Mouse (Mus musculus) heart, adult 2 months (tissue): Measurements from ENCODE around the gene Xrra1. TPM values are rescaled to one million over a fixed set of nuclear protein-coding genes. Genes with fewer than 3 reads are reported as not detected.

Source experiments
- DNase-seq, 2 experiments: peaks; one replicate each; pipeline ENCODE4 v3.0.0; 2021
- H3K27ac ChIP-seq: fragments of 200-600 bp; 2 replicates; pipeline ENCODE4 v1.8.1; 2022
- H3K27me3 ChIP-seq: fragments of 200-500 bp; 2 replicates; pipeline ENCODE4 v1.6.1; 2012; ENCODE audit warnings: mild to moderate bottlenecking, low read length, inconsistent platforms, mixed read lengths; ENCODE audit not compliant: control insufficient read depth, insufficient read depth
- H3K36me3 ChIP-seq: fragments of 200-500 bp; 2 replicates; pipeline ENCODE4 v1.6.1; 2012; ENCODE audit warnings: low read length, inconsistent platforms; ENCODE audit not compliant: control insufficient read depth, insufficient read depth
- H3K4me1 ChIP-seq: fragments of 200-500 bp; 2 replicates; pipeline ENCODE4 v1.6.1; 2011; ENCODE audit warnings: low read length; ENCODE audit not compliant: control insufficient read depth, insufficient read depth
- H3K4me3 ChIP-seq: fragments of 200-600 bp; 2 replicates; pipeline ENCODE4 v1.8.1; 2022
- H3K79me2 ChIP-seq: fragments of 200-500 bp; replicated peaks from 2 replicates; pipeline ENCODE4 v1.6.1; 2012; ENCODE audit warnings: mild to moderate bottlenecking, inconsistent platforms, low read length, moderate library complexity, mixed read lengths; ENCODE audit not compliant: control insufficient read depth, insufficient read depth
- H3K9ac ChIP-seq: fragments of 200-500 bp; 2 replicates; pipeline ENCODE4 v1.6.1; 2012; ENCODE audit warnings: low read depth, mild to moderate bottlenecking, control low read depth, inconsistent platforms, low read length, mixed read lengths
- CTCF ChIP-seq: fragments of 200-600 bp; IDR thresholded peaks from 2 replicates; pipeline ENCODE4 v1.8.1; 2022; ENCODE audit warnings: antibody characterized with exemption, mild to moderate bottlenecking, moderate library complexity
- EP300 ChIP-seq: fragments of 200-500 bp; IDR thresholded peaks from 2 replicates; pipeline ENCODE4 v1.6.1; 2011; ENCODE audit warnings: low read depth, low read length, control low read depth; ENCODE audit not compliant: insufficient read depth
- POLR2A ChIP-seq: fragments of 200-500 bp; IDR thresholded peaks from 2 replicates; pipeline ENCODE4 v1.6.1; 2011; ENCODE audit warnings: mild to moderate bottlenecking, low read depth, low read length, control low read depth; ENCODE audit not compliant: insufficient read depth
- WGBS: fragments of 180-500 bp; shearing (Covaris S2); methylation state at CpG from one replicate; pipeline ENCODE4 v1.1.7; 2018; 5-methylcytosine and 5-hydroxymethylcytosine counted together
- intact Hi-C: fragments of 180-260 bp; cut with DNase I; formaldehyde crosslinking; loops from one replicate; pipeline ENCODE4 v1.15.1; 2025
- polyA plus RNA-seq: library from polyadenylated mRNA; depleted of rRNA; stranded (reverse); fragments of >200 nt; gene quantifications from 2 replicates; pipeline ENCODE4 v1.2.3, GENCODE M21; 2012
- total RNA-seq, 2 experiments: library from RNA; stranded (reverse); gene quantifications; 2 replicates each; pipeline ENCODE4 v1.2.3; 2021

Xrra1 gene
- total and polyA plus RNA-seq, 3 experiments, result 0.10 to 0.14 TPM; not detected in 1

DNA sequence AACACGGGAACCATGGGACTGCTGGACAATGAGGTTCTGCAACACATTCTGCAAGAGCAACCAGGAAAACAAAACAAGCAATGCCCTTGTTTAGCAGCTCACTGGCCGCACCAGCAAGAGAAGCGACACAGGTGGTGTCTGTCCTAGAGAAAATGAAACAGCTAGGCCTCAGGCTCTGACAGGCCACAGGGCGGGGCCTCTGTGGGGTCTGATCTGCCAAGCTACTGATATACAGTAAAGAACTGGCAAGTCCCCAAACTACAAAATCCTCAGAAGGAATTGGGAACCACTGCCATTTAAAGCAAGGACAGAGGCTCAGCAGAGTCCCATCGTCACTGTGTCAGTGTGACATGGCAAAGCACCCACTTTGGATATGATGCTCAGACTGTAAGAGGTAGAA lies 36.5 kb upstream of the Xrra1 start:
- TF ChIP-seq CTCF, result no peak
- TF ChIP-seq POLR2A, result no peak
- TF ChIP-seq EP300, result no peak
- intact Hi-C loops, result no loop called here
- no peak overlapping the region for H3K27ac ChIP-seq

DNA sequence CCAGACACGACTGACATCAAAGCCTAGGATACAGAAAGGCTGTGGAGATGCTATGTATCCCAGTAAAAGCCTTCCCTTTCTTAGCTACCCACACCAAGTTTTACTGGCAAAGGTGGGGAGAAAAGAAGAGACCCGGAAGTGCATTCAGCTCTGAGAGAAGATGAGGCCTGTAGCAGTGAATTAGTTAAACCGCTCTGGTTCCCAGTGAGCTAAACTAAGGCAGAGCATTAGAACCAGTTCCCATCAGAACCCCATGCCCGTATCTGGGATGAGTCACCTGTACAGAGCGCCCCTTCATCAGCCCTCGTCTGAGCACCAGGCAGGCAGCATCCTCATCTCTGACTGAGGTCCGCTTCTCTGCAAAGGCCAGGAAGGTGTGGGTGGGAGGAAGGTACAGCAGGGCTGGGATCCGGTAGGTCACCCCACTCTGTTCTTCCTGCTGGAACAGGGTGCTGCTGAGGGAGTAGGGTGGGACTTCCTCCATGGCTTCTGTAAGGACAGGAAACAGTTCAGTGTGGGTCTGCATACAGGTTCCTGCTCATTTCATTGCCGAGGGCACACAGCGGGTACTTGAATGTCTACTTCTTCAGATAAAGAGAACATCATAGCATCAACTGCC lies 35.8 kb upstream of the Xrra1 start:
- Histone ChIP-seq H3K27me3 (no peaks in the 10 kb centered on the region), H3K4me3 (no peak overlapping the region), H3K36me3 (no peaks in the 10 kb centered on the region), H3K79me2 (no peaks in the 10 kb centered on the region), H3K27ac (no peak overlapping the region), H3K9ac (no peak overlapping the region), H3K4me1 (peaks cover 2% of the 10 kb centered on the region)
- WGBS, result 64% methylated on average over 10 of the region's 10 CpGs
- no peak for DNase-seq
- no peak for TF ChIP-seq EP300
- no peak for TF ChIP-seq POLR2A
- no peak for TF ChIP-seq CTCF
- intact Hi-C loops, result no loop called here

More for the DNA sequence above, 36.5 kb upstream of the Xrra1 start:
- Histone ChIP-seq H3K27me3 (no peaks in the 10 kb centered on the region), H3K9ac (no peak overlapping the region), H3K4me3 (no peak overlapping the region), H3K36me3 (no peaks in the 10 kb centered on the region), H3K79me2 (no peaks in the 10 kb centered on the region), H3K4me1 (peaks cover 2% of the 10 kb centered on the region)
- DNase-seq, result no peak
- WGBS, result 85% methylated on average over 5 of the region's 5 CpGs

DNA sequence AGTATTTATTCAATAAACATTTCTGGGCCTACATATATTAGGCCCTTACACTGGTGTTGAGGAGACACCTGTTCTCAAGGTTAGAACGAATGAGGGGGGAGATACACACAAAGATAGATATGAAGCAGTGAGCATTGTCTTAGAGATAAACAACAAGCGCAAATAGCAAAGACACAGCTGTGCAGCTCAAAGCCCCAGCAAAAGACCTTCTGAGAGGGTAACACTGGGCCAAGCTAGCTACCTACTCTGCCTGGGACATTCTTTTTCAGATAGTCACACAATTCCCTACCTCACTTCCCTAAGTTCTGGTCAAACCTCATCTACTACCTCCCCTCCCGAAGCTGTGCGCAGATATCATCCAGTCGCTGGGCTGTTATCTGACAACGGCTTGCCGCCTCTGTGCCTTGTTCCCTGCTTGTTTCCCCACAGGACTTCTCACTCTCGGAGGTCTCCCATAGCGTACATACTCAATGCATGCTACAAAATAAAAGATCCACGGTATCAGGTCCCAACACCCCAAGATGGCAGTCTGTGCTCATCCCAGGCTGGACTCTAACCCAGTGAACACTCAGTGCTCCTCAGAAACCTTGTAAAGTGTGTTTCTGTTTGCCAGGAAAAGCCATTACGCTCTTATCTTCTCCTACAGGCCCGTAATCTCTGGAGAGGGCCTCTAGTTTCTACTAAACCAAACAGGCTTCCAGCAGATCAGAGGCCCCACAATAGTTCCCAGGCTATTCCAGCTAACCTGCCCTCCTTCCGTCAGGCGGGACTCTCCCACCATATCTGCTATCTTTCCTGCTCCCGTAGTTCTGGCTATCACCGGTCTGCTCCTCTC lies 34.0 kb upstream of the Xrra1 start:
- Histone ChIP-seq H3K9ac (no peak overlapping the region), H3K4me1 (peaks cover 2% of the 10 kb centered on the region), H3K4me3 (no peak overlapping the region)

DNA sequence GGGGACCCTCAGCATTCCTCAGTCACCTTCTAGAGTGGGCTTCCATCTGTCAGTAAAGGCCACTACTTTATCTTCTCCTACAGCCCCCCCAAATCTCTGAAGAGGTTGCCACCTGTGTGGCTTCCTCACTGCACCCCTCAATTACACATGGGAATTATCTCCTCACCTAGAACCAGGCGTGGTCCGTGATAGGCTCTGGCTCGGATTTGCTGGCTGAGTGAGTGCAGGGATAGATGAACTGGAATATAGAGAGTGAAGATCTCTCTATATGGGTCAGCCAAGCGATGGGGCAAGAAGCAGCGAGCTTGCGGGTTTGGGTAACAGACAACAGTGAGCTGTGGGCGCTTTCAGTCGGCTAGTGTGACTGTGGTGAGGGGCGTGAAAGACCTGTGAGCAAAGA lies 33.4 kb upstream of the Xrra1 start:
- no peaks in the 10 kb centered on the region for H3K36me3 ChIP-seq
- no peak for DNase-seq
- no peak overlapping the region for H3K9ac ChIP-seq
- H3K4me3 ChIP-seq, result no peak overlapping the region
- intact Hi-C loops, result no loop called here
- 84% methylated on average over 9 of the region's 9 CpGs for WGBS
- H3K4me1 ChIP-seq, result peaks cover 2% of the 10 kb centered on the region
- TF ChIP-seq POLR2A (no peak), CTCF (no peak), EP300 (no peak)
- no peaks in the 10 kb centered on the region for H3K79me2 ChIP-seq
- no peaks in the 10 kb centered on the region for H3K27me3 ChIP-seq
- H3K27ac ChIP-seq, result no peak overlapping the region

More for the DNA sequence above, 34.0 kb upstream of the Xrra1 start:
- no peaks in the 10 kb centered on the region for H3K27me3 ChIP-seq
- 64% methylated on average over 16 of the region's 16 CpGs for WGBS
- no peak overlapping the region for H3K27ac ChIP-seq
- intact Hi-C loops, result no loop called here
- no peak for DNase-seq
- no peak for TF ChIP-seq CTCF
- TF ChIP-seq EP300, result no peak
- TF ChIP-seq POLR2A, result no peak
- no peaks in the 10 kb centered on the region for H3K79me2 ChIP-seq
- H3K36me3 ChIP-seq, result no peaks in the 10 kb centered on the region

DNA sequence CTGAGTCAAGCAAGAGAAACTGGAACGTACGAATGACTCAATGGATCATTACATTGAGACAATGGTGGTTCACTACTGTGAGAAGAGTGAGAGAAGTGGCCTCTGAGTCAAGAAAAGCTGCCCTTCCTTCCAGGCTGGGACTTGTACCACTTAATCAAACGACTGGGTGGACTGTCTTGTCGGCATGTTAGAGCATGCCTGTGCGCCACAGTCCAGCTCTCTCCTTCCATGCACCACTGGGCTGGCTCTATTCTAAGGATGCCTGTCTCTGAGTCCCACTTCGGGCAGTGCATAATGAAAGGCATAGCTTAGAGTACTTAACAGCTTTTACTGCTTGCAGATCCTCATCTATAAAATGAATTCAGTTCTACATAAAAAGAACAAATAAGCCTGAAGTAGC lies 32.8 kb upstream of the Xrra1 start:
- peaks cover 2% of the 10 kb centered on the region for H3K4me1 ChIP-seq
- no peak for TF ChIP-seq CTCF
- TF ChIP-seq EP300, result no peak
- no peak for TF ChIP-seq POLR2A
- no peak overlapping the region for H3K4me3 ChIP-seq
- no peak for DNase-seq
- no peak overlapping the region for H3K9ac ChIP-seq
- intact Hi-C loops, result no loop called here
- no peaks in the 10 kb centered on the region for H3K79me2 ChIP-seq
- 76% methylated on average over 6 of the region's 6 CpGs for WGBS
- no peak overlapping the region for H3K27ac ChIP-seq
- H3K36me3 ChIP-seq, result no peaks in the 10 kb centered on the region
- no peaks in the 10 kb centered on the region for H3K27me3 ChIP-seq

DNA sequence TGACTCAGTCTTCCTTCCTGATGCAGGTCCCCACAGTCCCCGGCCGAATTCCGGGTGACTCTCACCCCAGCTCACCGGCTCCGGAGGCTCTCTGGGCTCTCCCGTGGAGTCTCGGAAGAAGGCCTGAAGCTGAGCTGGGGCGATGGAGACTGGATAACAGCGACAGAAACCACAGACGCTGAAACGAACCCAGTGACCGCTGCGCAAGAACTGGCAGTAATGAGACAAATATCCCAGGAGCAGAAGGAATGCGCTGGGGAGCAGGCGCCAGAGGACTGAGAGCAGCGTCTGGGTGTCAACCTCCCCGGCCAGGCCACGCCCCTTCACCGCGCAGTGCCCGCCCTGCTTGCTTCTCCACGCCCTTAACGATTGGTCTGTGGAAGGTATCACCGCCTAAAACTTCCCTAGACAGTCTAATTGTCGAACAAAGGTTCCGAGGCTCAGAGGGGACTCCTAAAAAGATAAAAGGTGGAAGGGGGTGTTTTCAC lies 30.8 kb upstream of the Xrra1 start, which contains the start of gene Neu3:
TSS of gene Neu3 (minus strand) at position 335 of the 488 bp plus-strand sequence.
- no peaks in the 10 kb centered on the region for H3K36me3 ChIP-seq
- no peaks in the 10 kb centered on the region for H3K79me2 ChIP-seq
- TF ChIP-seq EP300 (peak; percentile 70; the same call in 1 of the 2 replicates), CTCF (peak; percentile 55), POLR2A (peak; percentile 94)
- no peaks in the 10 kb centered on the region for H3K27me3 ChIP-seq
- H3K9ac ChIP-seq, result peak within 1 kb of the TSS; percentile 65
- H3K4me1 ChIP-seq, result peaks cover 2% of the 10 kb centered on the region
- WGBS, result under 1% methylated on average over 26 of the region's 26 CpGs
- H3K4me3 ChIP-seq, result peak within 1 kb of the TSS; percentile 52
- peak within 1 kb of the TSS; percentile 90 for H3K27ac ChIP-seq
- intact Hi-C loops, result loop anchor here (2.0 kb wide), 1 partner anchor 31 kb away; the partner anchor contains the start of gene Xrra1
- DNase-seq, result peak; percentile 94 to 95
